Mouse (Mus musculus) thymus, postnatal 25 days (tissue): ENCODE measurements around the gene Slc29a1.

Experiments used
- DNase-seq: peaks from one replicate; pipeline ENCODE4 v3.0.0; 2022

Gene Slc29a1

DNA sequence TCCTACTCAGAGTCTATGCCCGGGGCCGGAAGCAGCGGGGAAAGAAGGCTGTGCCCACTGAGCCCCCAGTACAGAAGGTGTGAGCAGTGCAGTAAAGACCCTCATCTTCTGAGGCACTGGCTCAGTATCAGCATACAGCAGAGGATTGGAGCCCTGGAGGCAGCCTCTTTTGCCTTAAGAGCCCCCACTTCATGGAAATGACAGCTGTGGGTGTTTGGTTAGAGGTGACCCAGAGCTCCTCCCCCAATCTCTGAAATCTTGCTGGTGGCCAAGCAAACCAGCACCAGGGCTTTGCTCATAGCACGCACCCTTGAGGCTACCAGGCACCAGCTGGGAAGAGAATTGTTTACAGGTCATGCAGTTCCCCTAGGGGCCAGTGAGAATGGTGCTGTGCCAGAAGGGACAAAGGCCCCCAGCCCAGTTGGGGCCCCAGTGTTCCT lies 32.2 kb downstream of the Slc29a1 start:
- no peak for DNase-seq

GRCm38 (mm10) chr17:45566360-45567161 lies 32.8 kb downstream of the Slc29a1 start:
- no peak for DNase-seq

DNA sequence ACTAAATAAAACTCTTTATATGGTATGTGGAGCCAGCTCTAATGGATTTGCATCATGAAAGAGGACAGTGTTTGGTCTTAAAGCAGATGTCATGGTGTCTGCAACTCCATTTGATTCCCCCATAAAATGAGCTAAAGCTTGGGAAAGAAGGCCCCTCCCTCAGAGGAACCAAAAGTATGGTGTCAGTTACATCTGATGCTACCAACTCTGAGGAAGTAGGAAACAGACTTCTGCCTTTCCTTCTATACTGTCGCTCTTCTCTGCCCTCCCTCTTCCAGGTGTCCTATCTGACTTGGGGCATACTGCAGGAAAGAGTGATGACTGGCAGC lies 33.4 kb downstream of the Slc29a1 start:
- no peak for DNase-seq

GRCm38 (mm10) chr17:45565103-45565502 lies 34.3 kb downstream of the Slc29a1 start:
- no peak for DNase-seq

DNA sequence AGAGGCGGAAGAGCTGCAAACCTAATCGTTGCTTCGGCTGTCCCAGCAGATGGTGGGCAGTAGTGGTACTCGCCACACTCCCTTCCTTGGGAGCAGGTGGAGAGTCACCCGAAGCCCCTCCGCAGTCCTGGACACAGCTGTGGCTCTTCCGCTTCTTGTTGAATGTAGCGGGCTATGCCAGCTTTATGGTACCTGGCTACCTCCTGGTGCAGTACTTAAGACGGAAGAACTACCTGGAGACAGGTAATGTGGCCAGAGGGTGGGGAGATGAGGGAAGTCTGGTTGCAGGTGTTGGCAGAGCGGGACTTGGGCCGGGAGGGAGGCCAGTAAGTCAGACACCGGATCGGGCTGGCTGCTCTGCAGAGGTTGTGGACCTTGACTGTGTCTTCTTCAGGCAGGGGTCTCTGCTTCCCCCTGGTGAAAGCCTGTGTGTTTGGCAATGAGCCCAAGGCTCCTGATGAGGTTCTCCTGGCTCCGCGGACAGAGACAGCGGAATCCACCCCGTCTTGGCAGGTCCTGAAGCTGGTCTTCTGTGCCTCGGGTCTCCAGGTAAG lies 34.8 kb downstream of the Slc29a1 start:
- no peak for DNase-seq

GRCm38 (mm10) chr17:45563655-45564530 lies 35.5 kb downstream of the Slc29a1 start, which contains the start of gene Slc35b2:
Gene Slc35b2 (plus strand): TSS chr17:45563874.
- peak; percentile 93 for DNase-seq

- no peak for DNase-seq
Observed at GRCm38 (mm10) chr17:45563216-45563615, 36.2 kb downstream of the Slc29a1 start.

DNA sequence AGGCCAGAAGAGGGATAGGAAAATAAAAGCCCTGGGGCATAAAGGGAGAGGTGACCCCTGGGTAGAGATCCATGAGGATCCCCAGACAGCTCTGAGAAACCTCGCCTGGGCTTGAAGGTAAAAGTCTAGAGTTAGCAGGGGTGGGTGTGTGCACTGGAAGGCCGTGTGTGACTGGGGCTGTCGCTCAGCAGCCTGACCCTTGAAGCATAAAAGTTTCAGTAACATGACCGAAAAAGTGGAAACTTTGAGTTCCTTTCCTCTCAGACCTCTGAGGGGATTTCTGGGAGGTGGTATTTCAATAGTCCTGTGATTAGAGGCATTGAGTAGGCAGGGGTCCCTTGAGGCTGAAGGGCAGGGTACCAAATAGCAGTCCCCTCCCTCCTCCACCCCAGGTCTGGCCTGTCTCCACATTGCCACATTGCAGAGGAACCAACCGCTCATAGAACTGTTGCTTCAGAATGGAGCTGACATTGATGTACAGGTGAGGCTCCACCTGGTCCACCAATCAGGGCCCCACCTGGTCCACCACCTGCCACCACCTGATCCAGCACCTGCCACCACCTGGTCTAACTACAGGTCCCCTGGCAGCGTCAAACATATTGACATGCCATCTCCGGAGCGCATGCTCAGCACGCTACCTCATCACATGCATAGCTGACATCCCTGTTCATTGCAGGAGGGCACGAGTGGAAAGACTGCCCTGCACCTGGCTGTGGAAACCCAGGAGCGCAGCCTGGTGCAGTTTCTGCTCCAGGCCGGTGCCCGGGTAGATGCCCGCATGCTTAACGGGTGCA lies 39.5 kb downstream of the Slc29a1 start:
- no peak for DNase-seq

- peak; percentile 58 for DNase-seq
Observed at GRCm38 (mm10) chr17:45557998-45558862, 41.2 kb downstream of the Slc29a1 start.

DNA sequence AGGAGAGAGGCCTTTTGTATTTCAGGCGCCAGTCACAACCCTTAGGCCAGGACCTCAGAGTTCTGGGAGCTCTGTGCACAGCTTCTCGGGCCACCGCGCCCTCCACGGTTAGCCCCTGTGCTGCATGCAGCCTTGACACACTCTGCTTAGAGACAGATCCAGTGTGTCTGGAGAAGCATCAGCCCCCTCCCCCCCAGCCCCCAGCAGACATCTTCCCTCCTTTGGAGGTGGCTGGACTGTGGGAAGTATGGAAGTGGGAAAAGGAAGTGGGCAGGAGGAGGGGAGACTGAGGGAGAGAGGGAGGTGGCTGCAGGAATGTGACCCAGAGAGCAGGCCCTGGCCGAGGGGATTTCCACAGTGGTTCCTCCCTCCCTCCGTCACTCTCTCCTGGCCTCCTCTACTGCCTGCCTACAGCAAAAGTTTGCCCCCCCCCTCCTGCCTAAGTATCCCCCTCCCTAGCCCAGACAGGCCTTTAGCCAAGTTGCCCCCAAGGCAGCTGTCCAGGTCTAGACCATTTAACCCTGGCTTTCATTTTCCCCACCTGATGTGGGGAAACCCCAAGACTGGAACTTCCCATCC lies 42.1 kb downstream of the Slc29a1 start:
- peak; percentile 56 for DNase-seq

DNA sequence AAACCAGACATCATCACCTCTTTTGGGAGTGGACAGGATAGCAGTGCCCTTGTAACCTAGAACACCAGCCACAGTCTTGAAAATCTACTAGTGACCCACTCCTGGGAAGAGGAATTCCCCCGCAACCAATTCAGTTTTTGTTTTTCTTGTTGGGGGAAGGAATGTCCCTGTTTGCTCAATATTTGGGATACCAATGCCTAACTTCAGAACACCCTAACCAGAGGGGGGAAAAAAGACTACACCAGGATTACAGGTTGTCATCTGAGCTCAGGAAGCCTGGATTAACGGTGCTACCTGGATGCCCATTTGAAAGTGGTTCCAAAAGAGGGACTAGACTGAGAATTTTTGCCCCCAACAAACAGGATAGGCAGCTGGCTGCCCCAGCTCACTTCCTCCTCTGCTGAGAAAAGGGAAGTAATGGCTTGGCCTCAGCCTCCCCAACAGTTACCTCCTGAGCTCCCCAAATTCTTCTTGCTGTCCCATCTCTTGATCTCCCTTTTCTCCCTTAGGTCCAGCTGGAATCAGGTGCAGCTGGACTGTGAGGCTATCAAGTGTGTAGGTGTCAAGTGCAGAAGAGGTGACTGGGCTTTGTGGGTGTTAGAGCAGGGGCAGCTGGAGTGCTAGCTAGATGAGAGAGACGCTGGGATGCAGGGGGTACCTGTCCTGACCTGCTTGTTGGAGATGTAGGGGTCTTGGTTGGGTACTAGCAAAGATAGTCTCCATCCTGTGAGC lies 42.7 kb downstream of the Slc29a1 start:
- peak; percentile 48 for DNase-seq

- DNase-seq: no peak
Observed at GRCm38 (mm10) chr17:45556107-45556489, 43.3 kb downstream of the Slc29a1 start.

GRCm38 (mm10) chr17:45555452-45556106 lies 43.8 kb downstream of the Slc29a1 start, which contains the start of gene Nfkbie:
Gene Nfkbie (plus strand): TSS chr17:45555703.
- DNase-seq: peak; percentile 99

DNA sequence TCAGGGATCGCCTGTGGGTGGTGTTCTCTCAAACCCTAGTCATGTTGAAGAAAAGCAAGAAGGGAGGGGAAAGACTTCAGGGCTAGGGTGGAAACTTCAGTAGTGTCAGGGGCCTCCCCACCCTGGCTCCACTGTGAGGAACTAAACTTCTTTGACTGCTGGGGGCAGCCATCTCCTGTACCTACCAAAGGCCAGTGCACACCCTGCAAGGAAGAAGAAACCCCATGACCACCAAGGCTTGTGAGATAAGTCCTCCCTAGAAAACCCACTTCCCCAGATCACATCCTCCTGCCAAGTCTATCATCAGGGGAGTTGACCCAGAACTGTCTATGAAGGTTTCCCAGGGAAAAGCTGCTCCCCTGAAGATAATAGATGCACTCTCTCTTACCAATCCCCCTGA lies 45.0 kb downstream of the Slc29a1 start:
- DNase-seq: no peak

- DNase-seq: no peak
Observed at GRCm38 (mm10) chr17:45553065-45553464, 46.3 kb downstream of the Slc29a1 start.

- DNase-seq: peak; percentile 91
Observed at GRCm38 (mm10) chr17:45551816-45552451, 47.5 kb downstream of the Slc29a1 start.

DNA sequence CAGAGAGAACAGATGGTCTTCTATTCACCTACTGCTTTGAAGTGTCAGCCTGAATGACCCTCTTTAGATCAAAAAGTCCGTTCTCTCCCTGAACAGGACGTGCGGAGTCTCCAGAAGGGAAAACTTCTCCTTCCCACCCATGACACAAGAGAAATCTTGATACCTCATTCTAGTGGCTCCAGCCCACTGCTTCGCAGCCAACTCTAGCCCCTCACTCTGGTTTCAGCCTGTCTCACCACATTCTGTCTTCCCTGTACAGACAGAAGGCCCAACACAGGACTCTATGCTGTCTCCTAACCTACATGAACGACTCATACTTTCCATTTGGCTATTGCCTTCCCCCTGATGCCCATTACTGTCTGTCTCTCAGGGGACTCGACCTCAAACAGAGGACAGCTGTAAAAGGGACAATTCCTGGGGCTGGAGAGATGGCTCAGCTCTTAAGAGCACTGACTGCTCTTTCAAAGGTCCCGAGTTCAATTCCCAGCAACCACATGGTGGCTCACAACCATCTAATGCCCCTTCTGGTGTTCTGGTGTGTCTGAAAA lies 48.1 kb downstream of the Slc29a1 start:
- DNase-seq: no peak

GRCm38 (mm10) chr17:45550253-45550652 lies 49.2 kb downstream of the Slc29a1 start:
- no peak for DNase-seq

DNA sequence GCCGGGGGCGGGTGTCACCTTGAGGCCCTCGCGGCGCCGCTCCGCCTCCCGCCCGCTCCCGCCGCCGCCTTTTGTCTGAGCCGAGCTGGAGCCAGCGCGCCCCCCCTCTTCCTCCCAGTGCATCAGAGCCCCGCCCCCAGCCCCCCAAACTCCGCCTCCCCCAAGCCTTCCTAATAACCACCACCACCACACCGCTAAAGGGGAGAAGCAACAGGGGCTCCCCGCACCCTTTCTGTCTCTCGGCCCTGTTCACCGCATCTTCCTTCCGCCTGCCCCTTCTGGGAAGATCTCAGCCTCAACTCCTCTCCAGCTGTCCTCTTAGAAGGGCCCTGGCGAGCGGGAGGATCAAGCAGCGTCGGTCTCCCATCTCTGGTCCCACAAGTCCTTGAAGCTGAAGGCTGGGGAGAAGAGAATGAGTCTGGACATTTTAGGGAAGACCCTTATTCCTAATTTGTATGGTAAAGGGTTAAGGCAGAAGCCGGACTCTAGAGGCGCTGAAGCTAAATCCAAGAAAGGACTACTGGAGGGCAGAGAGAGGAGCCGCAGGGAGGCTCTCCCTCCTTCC lies 49.7 kb downstream of the Slc29a1 start, which contains the start of gene Tmem151b:
Gene Tmem151b (minus strand): TSS at position 61 of the 565 bp plus-strand sequence.
- DNase-seq: peak; percentile 62
